Mouse (Mus musculus): ENCODE data around the gene Apol6. TPM values are rescaled to one million over a fixed set of nuclear protein-coding genes. Genes with fewer than 3 reads are reported as not detected.

Apol6 gene
- polyA plus RNA-seq, 1 experiment from 2014 or later: 0.25 TPM

DNA sequence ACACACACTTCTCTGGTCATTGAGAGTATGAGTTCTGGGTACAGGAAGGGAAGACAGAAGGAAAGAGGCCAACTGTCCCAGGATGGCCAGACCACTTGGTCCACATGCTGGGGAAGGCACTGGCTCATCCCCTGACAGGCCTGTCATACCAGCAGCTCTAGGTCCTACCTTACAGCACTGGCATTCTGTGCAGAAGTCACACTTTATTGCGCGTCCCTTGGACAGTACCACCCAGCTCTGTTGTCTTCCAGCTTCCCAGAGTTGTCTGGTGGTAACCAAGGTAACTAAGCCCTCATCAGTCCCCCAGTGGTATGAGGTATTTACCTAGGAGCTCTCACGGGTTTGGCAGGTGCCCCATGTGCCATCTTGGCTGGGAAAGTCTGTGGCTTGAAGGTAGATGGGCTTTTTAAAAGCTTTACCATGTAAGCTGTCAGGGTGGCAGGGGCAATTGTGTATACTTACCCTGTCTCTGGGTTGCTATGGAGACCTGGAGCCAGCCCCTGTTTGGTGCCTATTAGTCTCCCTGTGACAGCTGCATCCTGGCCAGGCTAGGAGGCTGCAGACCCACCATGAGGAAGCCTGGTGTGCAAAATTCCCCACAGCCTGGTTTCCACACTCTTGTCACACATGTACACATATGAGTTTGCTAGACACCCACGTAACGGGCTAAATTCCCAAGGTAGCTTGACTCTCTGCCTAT lies 18.5 kb upstream of the Apol6 start:
- DNase-seq (ENCODE audit: low spot score) (no peak), ATAC-seq (ENCODE audit: low FRiP score, low TSS enrichment) (no peak)
- no peak overlapping the region for H3K4me2 ChIP-seq (replicated peaks; ENCODE audit: low read depth)
- H3K36me3 ChIP-seq (ENCODE audit: control insufficient read depth, insufficient read depth, low read length): no peaks in the 10 kb centered on the region
- no peak overlapping the region for H3K27ac ChIP-seq (replicated peaks)
- H3K9me3 ChIP-seq (ENCODE audit: control insufficient read depth, low read length): no peaks in the 10 kb centered on the region
- no peak overlapping the region for H3K4me3 ChIP-seq (ENCODE audit: low read depth, low read length)
- TF ChIP-seq EP300 (optimal IDR thresholded peaks at IDR 0.05): no peak
- no peaks in the 10 kb centered on the region for H3K4me1 ChIP-seq (replicated peaks; ENCODE audit: control insufficient read depth, insufficient read depth)
- WGBS: 61% methylated on average over 5 of the region's 5 CpGs
- no peaks in the 10 kb centered on the region for H3K27me3 ChIP-seq (ENCODE audit: control insufficient read depth, insufficient read depth, low read length)
- no peak overlapping the region for H3K9ac ChIP-seq (ENCODE audit: low read length)

DNA sequence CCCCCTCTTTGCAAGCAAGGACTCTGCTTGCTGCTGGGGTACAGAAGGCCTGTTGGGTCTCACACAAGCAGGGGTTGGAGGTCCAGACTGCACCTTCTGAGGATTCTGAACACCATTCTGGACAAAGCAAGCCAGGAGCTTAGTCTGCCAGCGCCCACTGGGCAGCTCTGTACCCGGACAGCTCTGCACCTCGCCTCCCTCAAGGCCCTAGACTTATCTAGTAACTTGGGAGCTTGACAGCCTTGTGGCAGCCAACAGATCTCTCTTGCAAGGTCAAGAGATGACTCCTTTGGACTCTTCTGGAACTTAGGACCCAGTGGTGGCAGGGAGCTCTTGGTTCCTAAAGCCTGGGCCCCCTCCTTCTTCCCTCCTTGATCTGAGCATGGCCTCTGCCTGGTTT lies 17.4 kb upstream of the Apol6 start:
- DNase-seq (ENCODE audit: low spot score): no peak
- WGBS: 89% methylated on average over 3 of the region's 3 CpGs
- no peak for TF ChIP-seq EP300 (optimal IDR thresholded peaks at IDR 0.05)
- TF ChIP-seq CTCF (IDR thresholded peaks at IDR 0.05; ENCODE audit: low read depth): no peak

DNA sequence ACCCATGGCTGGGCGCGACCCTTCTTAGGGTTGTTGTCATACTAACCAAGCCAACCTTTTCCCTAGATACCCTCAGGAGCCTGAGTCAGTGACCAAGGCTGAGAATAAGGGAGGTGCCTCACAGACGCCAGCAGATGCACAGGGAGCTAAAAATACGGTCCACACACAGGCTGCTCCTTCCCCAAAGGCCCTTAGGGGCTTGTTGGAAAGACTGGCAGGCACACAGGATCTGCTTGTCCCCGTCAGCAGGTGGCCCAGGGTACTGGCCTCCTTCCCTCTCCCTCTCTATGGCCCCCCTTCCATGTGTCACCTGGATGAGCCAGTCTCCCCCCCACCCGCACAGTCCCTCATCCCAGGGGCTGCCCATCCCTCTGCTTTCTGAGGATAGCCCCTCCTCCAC lies 16.9 kb upstream of the Apol6 start:
- Histone ChIP-seq H3K4me3 (ENCODE audit: low read depth, low read length) (no peak overlapping the region), H3K4me2 (replicated peaks; ENCODE audit: low read depth) (no peak overlapping the region), H3K36me3 (ENCODE audit: control insufficient read depth, insufficient read depth, low read length) (no peaks in the 10 kb centered on the region), H3K4me1 (replicated peaks; ENCODE audit: control insufficient read depth, insufficient read depth) (no peaks in the 10 kb centered on the region), H3K27me3 (ENCODE audit: control insufficient read depth, insufficient read depth, low read length) (no peaks in the 10 kb centered on the region), H3K9ac (ENCODE audit: low read length) (no peak overlapping the region), H3K9me3 (ENCODE audit: control insufficient read depth, low read length) (no peaks in the 10 kb centered on the region), H3K27ac (replicated peaks) (no peak overlapping the region)
- no peak for ATAC-seq (ENCODE audit: low FRiP score, low TSS enrichment)
- DNase-seq (ENCODE audit: low spot score): no peak
- no peak for TF ChIP-seq EP300 (optimal IDR thresholded peaks at IDR 0.05)
- no peak for TF ChIP-seq CTCF (IDR thresholded peaks at IDR 0.05; ENCODE audit: low read depth)
- WGBS: 62% methylated on average over 6 of the region's 6 CpGs

More for the DNA sequence above, 17.4 kb upstream of the Apol6 start:
- Histone ChIP-seq H3K9me3 (ENCODE audit: control insufficient read depth, low read length) (no peaks in the 10 kb centered on the region), H3K27me3 (ENCODE audit: control insufficient read depth, insufficient read depth, low read length) (no peaks in the 10 kb centered on the region), H3K27ac (replicated peaks) (no peak overlapping the region), H3K4me3 (ENCODE audit: low read depth, low read length) (no peak overlapping the region), H3K9ac (ENCODE audit: low read length) (no peak overlapping the region), H3K4me1 (replicated peaks; ENCODE audit: control insufficient read depth, insufficient read depth) (no peaks in the 10 kb centered on the region), H3K36me3 (ENCODE audit: control insufficient read depth, insufficient read depth, low read length) (no peaks in the 10 kb centered on the region), H3K4me2 (replicated peaks; ENCODE audit: low read depth) (no peak overlapping the region)
- ATAC-seq (ENCODE audit: low FRiP score, low TSS enrichment): no peak

DNA sequence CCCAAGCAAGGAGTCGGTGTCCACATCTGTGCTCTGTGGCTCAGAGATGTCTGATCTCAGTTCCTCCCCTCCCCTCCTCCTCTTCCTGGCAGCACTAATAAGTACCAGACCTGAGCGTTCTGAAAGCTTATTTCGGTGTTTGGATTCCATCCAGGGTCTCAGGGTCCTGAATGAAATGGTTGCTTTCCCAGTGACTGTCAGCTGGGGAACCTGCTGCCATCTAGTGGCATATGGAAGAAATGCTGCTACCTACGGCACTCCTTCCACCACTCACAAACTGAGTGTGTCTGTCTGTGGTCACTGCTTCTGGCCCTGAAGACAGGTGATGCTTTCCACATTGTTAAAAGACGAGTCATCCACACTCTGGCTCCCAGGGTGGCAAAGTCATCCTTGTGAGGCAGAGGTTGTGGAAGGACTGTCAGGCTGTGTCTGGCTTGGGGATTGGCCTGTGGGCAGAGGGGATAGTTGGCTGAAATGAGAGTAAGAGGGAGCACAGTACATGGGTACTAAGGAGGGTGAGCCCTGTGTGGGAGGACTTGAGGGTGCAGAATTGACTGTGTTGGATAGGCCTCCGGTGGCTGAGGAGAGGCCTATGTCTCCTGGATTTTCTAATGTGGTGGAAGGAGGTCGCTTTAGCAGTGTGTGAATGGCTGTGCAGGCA lies 15.1 kb upstream of the Apol6 start:
- Histone ChIP-seq H3K27ac (replicated peaks) (no peak overlapping the region), H3K27me3 (ENCODE audit: control insufficient read depth, insufficient read depth, low read length) (no peaks in the 10 kb centered on the region), H3K4me3 (ENCODE audit: low read depth, low read length) (no peak overlapping the region), H3K4me1 (replicated peaks; ENCODE audit: control insufficient read depth, insufficient read depth) (no peaks in the 10 kb centered on the region), H3K36me3 (ENCODE audit: control insufficient read depth, insufficient read depth, low read length) (no peaks in the 10 kb centered on the region), H3K9me3 (ENCODE audit: control insufficient read depth, low read length) (no peaks in the 10 kb centered on the region), H3K9ac (ENCODE audit: low read length) (no peak overlapping the region), H3K4me2 (replicated peaks; ENCODE audit: low read depth) (no peak overlapping the region)
- 30% methylated on average over 7 of the region's 7 CpGs for WGBS
- DNase-seq (ENCODE audit: low spot score) (peak; percentile 59), ATAC-seq (ENCODE audit: low FRiP score, low TSS enrichment) (peak; percentile 56; the same call in 1 of the 2 replicates)
- TF ChIP-seq CTCF (IDR thresholded peaks at IDR 0.05; ENCODE audit: low read depth) (peak; percentile 96), EP300 (optimal IDR thresholded peaks at IDR 0.05) (no peak)

DNA sequence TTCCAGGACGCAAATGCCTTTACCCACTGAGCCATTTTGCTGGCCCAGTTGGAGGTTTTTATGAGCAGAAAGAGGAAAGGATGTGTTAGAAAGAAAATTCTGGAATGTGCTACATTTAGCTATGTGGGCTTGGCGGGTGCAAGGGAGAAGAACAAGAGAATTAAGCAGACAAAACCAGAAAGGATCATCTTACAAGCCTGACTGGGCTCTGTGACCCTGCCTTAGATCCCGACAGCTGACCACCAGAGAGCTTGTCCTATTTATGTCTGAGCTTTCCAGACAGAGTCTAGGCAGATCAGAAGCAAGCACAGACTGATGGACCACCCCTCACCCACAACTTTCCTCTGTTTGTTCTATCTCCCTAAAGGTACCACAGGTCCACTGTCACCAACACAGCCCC lies 13.3 kb upstream of the Apol6 start:
- no peaks in the 10 kb centered on the region for H3K36me3 ChIP-seq (ENCODE audit: control insufficient read depth, insufficient read depth, low read length)
- no peak for DNase-seq (ENCODE audit: low spot score)
- no peak for TF ChIP-seq CTCF (IDR thresholded peaks at IDR 0.05; ENCODE audit: low read depth)
- no peak for TF ChIP-seq EP300 (optimal IDR thresholded peaks at IDR 0.05)
- WGBS: 64% methylated on average over 3 of the region's 3 CpGs
- no peaks in the 10 kb centered on the region; the same call in 1 of the 2 replicates for H3K4me1 ChIP-seq (replicated peaks; ENCODE audit: control insufficient read depth, insufficient read depth)
- H3K4me2 ChIP-seq (replicated peaks; ENCODE audit: low read depth): no peak overlapping the region
- no peaks in the 10 kb centered on the region for H3K27me3 ChIP-seq (ENCODE audit: control insufficient read depth, insufficient read depth, low read length)
- no peak overlapping the region for H3K9ac ChIP-seq (ENCODE audit: low read length)
- no peaks in the 10 kb centered on the region for H3K9me3 ChIP-seq (ENCODE audit: control insufficient read depth, low read length)
- no peak overlapping the region for H3K4me3 ChIP-seq (ENCODE audit: low read depth, low read length)
- H3K27ac ChIP-seq (replicated peaks): no peak overlapping the region
- ATAC-seq (ENCODE audit: low FRiP score, low TSS enrichment): no peak

DNA sequence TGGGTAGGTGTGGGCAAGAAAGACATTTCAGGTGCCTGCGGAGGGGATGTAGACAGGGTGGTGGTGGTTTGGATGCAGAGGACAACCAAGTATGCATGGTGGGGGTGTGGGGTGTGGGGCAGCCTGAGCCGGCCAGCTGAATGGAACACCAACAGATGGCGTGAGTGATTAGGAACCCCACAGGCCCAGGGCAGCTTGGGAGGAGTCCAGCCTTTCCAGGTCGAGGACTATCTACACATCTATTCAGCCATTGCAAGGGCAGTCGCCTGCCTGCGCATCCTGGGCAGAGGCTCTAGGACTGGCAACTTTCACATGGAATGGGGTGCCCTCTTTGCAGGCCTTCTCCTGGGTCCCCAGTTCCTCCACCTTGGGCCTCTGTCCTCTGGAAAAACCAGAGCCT lies 10.0 kb upstream of the Apol6 start:
- Histone ChIP-seq H3K36me3 (ENCODE audit: control insufficient read depth, insufficient read depth, low read length) (no peaks in the 10 kb centered on the region), H3K27me3 (ENCODE audit: control insufficient read depth, insufficient read depth, low read length) (no peaks in the 10 kb centered on the region), H3K4me3 (ENCODE audit: low read depth, low read length) (no peak overlapping the region), H3K4me1 (replicated peaks; ENCODE audit: control insufficient read depth, insufficient read depth) (no peaks in the 10 kb centered on the region; the same call in 1 of the 2 replicates), H3K9ac (ENCODE audit: low read length) (no peak overlapping the region), H3K27ac (replicated peaks) (no peak overlapping the region), H3K9me3 (ENCODE audit: control insufficient read depth, low read length) (no peaks in the 10 kb centered on the region), H3K4me2 (replicated peaks; ENCODE audit: low read depth) (no peak overlapping the region)
- ATAC-seq (ENCODE audit: low FRiP score, low TSS enrichment) (no peak), DNase-seq (ENCODE audit: low spot score) (no peak)
- TF ChIP-seq CTCF (IDR thresholded peaks at IDR 0.05; ENCODE audit: low read depth) (no peak), EP300 (optimal IDR thresholded peaks at IDR 0.05) (no peak)
- 73% methylated on average over 6 of the region's 6 CpGs for WGBS
